Mouse (Mus musculus) bone marrow macrophage, adult 2 months (primary cell): Measurements from ENCODE around the gene Palld.

Experiments
- CTCF ChIP-seq: IDR thresholded peaks from 2 replicates; pipeline ENCODE4 v1.5.1; 2012; ENCODE audit warnings: low read depth, mild to moderate bottlenecking, low read length, moderate library complexity
- POLR2A ChIP-seq: IDR thresholded peaks from 2 replicates; pipeline ENCODE4 v1.6.1; 2012; ENCODE audit warnings: mild to moderate bottlenecking, low read depth, low read length, borderline replicate concordance

- TF ChIP-seq CTCF (no peak), POLR2A (no peak)
Measured at GRCm38 (mm10) chr8:61775936-61776335, 126.6 kb downstream of the Palld start.
